Mouse (Mus musculus): ENCODE results near the gene Guca2b. TPM values are rescaled to one million over a fixed set of nuclear protein-coding genes. Genes with fewer than 3 reads are reported as not detected.

Gene Guca2b
- under 1 TPM in 1 of 2 experiments, not detected in 1; 0.89 TPM for total RNA-seq (2021)

- intact Hi-C loops (cut with DNase I) = no loop called here
- DNase-seq = no peak
Measured at GRCm38 (mm10) chr4:119658731-119659130, at the start of gene Guca2b. TSS of gene Guca2b (minus strand) at chr4:119658954.

GRCm38 (mm10) chr4:119707751-119708150, 49.0 kb upstream of the Guca2b start:
- intact Hi-C loops (cut with DNase I) = no loop called here
- peak; percentile 16 to 28 for DNase-seq

DNA sequence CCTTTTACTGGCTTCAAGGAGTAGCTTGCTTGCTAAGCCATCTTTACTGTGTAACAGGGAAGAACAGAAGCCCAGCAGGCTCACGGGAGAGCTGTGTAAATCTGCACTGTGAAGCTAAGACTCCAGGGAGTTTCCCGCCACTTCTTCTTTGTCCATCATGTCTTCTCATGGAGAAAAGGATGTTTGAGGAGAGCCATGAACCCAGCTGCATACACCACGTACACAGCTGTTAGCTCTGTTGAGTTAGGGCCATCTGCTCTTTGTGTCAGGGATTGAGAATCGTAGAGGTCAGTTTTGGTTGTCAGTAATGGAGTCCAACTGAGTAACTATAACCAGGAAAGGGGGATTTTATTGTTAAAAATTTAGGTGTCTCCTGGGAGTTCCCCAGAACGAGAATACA, 48.6 kb upstream of the Guca2b start:
- DNase-seq = no peak

DNA sequence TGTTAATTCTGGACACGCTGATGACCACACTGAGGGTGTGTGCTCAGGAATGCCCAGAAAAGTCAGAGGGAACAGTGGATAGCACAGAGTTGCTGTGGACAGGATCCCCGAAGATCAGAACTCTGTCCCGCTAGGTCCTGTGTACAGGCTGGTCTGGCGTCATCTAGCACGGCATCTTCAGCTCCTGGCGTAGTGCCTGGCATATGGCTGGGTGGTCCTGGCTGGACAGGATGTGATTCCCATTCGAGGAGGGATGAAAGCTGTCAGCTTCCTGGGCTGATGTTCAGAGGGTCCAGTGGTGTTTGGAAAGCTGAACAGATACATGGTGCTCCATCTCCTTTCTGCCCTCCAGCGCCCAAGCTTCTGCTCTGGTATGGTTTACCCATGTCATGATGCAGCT, 45.2 kb upstream of the Guca2b start:
- DNase-seq = no peak
- intact Hi-C loops (cut with DNase I) = no loop called here

More for the DNA sequence above, 48.6 kb upstream of the Guca2b start:
- intact Hi-C loops (cut with DNase I) = no loop called here

DNA sequence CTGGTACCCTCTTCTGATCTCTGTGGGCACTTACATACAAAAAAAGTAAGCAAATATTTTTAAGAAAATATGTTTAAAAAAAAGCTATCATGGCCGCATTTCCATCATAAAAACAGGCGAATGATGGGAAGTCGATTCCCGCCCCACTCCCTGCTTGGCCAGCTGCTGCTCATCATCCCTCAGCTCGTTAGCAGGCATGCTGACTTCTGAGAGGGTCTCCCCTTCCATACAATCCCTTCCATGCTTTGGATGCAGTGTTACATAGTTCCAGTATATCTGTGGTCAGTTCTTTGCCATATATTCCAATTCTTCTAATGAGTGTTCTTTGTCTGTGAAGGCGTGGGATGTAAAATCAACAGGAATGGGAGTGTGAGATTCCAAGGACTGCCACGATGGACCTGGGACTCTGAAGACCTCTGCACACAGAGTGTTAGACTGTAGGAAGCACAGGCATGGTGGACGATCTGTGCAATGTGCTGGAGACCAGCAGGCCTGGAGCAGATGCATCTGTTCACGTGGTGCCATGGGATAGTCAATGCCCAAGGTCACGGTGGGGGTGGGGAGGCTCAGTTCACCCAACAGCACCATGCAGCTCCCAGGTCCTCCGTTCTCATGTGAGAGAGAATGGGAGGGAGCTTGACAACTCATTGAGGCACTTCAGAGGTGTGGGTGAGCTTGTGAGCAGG, 42.7 kb upstream of the Guca2b start:
- DNase-seq = no peak
- intact Hi-C loops (cut with DNase I) = no loop called here

DNA sequence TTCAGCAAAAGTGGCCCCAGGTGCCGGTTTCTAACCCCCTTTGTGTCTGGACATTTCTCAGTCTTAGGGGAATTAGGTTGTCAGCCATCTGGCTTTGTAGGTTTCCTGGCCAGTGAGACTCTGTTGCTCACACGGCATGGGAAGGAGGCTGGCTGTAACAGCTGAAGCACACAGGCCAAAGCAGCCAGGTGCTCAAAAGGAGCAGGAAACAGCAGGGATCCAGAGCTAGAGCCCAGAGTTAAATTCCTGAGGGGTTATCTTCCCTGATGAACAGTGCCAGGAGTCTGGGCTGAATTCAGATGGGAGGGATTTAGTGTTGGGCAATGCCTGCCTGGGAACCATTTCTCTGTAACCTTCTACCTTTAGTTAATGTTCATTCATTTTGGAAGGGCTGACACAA, 39.6 kb upstream of the Guca2b start:
- DNase-seq = no peak
- intact Hi-C loops (cut with DNase I) = no loop called here

DNA sequence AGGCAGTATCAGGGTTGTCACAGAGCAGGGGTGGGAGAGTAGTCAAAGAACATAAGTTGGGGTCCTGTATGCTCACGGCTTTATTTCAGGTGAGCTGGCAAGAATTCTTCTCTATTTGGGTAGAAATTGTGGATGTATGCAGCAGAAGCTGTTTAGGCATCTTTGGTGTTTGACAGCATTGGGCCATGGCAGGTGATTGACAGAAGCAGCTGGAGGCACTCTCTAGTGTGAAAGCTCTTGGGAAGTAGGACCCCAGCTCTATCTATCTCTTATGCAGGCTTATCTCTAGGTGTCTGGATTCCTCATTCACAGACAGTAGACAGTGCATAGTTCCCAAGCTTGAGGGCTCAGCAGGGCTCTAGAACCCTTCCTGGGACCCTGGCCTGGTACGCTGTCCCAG, 27.0 kb upstream of the Guca2b start:
- intact Hi-C loops (cut with DNase I) = no loop called here

GRCm38 (mm10) chr4:119682596-119682995, 23.8 kb upstream of the Guca2b start:
- DNase-seq = no peak
- intact Hi-C loops (cut with DNase I) = no loop called here

More for the DNA sequence above, 27.0 kb upstream of the Guca2b start:
- no peak for DNase-seq

DNA sequence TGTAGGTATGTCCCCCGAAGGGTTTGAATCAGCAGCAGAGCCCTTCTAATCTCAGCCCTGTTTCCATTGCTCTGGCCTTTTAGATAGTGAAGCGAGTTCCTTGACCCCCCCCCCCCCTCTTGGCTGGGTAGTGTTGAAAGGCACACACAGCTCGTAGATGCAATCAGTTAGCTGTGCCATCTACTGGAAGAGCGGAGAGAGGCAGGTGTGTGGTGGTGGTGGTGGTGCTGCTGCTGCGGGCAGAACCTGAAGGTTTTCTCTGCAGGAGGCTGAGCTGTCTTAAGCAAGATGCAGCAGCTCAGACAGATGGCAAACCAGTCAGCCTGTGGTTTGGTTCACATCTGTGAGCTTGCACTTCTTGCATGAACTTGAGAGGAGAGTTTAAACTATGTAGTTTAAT, 13.9 kb upstream of the Guca2b start:
- intact Hi-C loops (cut with DNase I) = loop anchor here (5.0 kb wide), 1 partner anchor 245 kb away; no protein-coding TSS in a partner anchor
- no peak for DNase-seq

DNA sequence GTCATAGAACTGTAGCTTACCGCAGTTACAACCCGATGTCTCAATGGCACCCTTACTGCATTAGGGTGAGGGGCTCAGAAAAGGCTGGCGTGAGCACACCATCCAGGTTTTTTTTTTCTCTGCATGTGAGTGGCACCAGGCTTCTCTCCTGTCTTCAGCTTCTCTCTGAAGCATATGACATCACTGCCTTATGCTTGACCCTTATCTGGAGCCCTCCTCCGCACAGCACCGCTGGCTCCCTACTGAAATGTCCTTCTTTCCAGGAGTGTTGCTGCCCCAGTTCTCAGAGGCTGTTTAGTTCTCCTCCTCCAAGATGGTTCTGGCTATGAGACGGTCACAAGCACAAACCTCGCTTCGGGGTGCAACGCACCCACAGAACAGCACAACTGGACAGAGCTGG, 12.4 kb upstream of the Guca2b start:
- intact Hi-C loops (cut with DNase I) = loop anchor here (5.0 kb wide), 1 partner anchor 244 kb away; no protein-coding TSS in a partner anchor
- DNase-seq = no peak

GRCm38 (mm10) chr4:119670736-119671135, 12.0 kb upstream of the Guca2b start:
- DNase-seq = no peak
- intact Hi-C loops (cut with DNase I) = loop anchor here (5.0 kb wide), 1 partner anchor 243 kb away; no protein-coding TSS in a partner anchor

GRCm38 (mm10) chr4:119670210-119670555, 11.4 kb upstream of the Guca2b start:
- intact Hi-C loops (cut with DNase I) = loop anchor here (5.0 kb wide), 1 partner anchor 243 kb away; no protein-coding TSS in a partner anchor
- DNase-seq = no peak

DNA sequence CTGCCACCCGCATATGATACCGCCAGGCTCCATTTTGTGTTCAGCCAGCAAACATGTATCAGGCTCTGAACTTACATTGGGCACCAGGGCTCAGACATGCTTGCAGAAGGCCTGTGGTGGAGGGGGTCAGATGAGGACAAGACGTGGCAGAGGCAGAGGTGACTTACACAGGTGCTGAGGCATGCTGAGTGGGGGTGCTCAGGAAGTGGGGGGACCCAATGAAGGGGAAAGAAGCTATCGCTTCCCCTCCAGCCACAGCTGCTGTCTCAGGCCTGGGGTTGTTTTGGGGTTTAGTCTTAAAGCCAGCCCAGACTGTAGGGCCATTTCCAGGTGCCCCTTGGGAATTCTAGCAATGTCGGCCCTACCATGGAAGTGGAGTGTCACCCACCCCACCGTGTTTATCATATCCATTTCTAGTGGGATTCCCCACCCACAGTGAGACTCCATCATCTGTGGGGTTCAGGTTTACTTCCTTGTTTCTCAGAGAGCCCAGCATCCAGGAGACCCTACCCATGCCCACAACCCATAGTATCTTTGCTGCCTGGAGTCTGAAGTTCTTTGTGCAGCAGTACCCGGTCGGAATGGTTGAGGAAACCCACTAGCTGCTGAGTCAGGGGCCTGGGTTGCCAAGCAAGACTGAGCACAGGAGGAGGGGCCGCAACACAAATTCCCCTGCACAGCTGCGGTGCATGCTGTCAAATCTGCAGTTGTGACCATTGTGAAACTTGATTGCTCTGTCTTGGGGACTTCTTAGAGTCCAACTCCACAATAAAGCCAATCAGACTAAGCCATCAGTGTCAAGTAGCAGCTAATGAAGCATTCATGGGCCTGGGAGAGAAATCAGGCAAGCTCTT, 10.8 kb upstream of the Guca2b start:
- intact Hi-C loops (cut with DNase I) = loop anchor here (5.0 kb wide), 2 partner anchors 177 to 242 kb away; partner anchors contain the start of gene Rimkla
- DNase-seq = no peak

- intact Hi-C loops (cut with DNase I) = loop anchor here (5.0 kb wide), 1 partner anchor 176 kb away; the partner anchor contains the start of gene Rimkla
- DNase-seq = no peak
Measured at GRCm38 (mm10) chr4:119668596-119668995, 9.8 kb upstream of the Guca2b start.

- DNase-seq = no peak
- intact Hi-C loops (cut with DNase I) = loop anchor here (5.0 kb wide), 1 partner anchor 176 kb away; the partner anchor contains the start of gene Rimkla
Measured at GRCm38 (mm10) chr4:119668185-119668584, 9.4 kb upstream of the Guca2b start.

- intact Hi-C loops (cut with DNase I) = loop anchor here (1.0 to 5.0 kb wide), 3 partner anchors 36 to 421 kb away; partner anchors contain the start of gene Rimkla
Measured at GRCm38 (mm10) chr4:119667454-119667853, 8.7 kb upstream of the Guca2b start.

DNA sequence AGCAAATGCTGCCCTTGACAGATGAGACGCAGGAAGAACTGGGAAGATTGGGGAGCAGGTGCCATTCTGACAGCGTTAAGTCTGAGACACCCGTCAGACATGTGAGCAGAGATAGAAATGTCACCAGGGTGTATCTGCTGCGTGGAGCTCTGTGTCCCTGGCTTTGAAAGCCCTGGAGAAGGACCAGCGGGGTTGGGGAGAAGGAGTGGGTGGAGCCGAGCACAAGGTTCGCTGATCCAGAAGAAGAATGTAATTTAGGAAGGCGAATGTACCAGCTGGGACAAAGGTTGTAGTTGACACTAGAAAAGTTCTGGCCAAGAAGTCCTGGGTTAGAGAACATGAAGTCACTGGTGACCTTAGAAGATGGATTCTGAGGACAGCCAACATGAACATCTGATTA, 7.4 kb upstream of the Guca2b start:
- intact Hi-C loops (cut with DNase I) = loop anchor here (2.0 to 5.0 kb wide), 2 partner anchors 174 to 419 kb away; partner anchors contain the start of gene Rimkla
- peak; percentile 26 to 29 for DNase-seq

More at GRCm38 (mm10) chr4:119667454-119667853, 8.7 kb upstream of the Guca2b start:
- DNase-seq = peak; percentile 54 to 61

- no peak for DNase-seq
- intact Hi-C loops (cut with DNase I) = loop anchor here (5.0 kb wide), 1 partner anchor 173 kb away; the partner anchor contains the start of gene Rimkla
Measured at GRCm38 (mm10) chr4:119665166-119665565, 6.4 kb upstream of the Guca2b start.

DNA sequence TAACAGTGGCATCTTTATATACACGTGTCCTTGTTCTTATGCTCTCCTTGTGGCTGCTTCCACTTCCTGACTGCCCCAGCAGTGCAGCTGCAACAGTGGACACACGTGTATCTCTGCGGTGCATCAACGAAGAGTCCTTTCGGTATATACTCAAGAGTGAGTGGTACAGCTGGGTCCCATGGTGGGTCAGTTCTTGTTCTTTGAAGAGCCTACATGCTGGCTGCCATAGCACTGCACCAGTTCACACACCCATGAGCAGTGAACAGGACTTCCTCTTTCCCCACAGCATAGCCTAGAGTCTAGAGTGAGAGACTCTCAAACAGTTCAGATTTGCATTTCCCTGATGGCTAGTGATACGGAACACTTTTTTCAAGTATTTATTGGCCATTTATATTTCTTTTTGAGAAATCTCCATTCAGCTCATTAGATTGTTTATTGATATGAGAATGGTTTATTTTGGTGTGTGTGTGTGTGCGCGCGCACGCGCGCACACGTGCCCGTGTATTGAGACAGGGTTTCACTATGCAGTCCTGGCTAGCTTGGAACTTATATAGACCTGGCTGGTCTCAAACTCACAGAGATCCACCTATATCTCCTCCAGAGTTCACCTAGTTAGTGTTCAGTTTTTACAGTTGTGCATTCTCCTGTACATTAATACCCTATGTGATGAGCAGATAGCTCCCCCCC, 4.8 kb upstream of the Guca2b start:
- no peak for DNase-seq

GRCm38 (mm10) chr4:119662976-119663375, 4.2 kb upstream of the Guca2b start:
- intact Hi-C loops (cut with DNase I) = no loop called here

More for the DNA sequence above, 4.8 kb upstream of the Guca2b start:
- intact Hi-C loops (cut with DNase I) = no loop called here

More at GRCm38 (mm10) chr4:119662976-119663375, 4.2 kb upstream of the Guca2b start:
- peak; percentile 18 to 31 for DNase-seq

Measured in heart, postnatal 36 days (tissue).